Mouse (Mus musculus) fat pad, adult 2 months (tissue): ENCODE data around the gene Rfx5.
"Not testable (repeated sequence)": the region's sequence is repeated elsewhere in the genome, so short reads cannot be mapped to it uniquely, and the experiment has no call there.

ENCODE experiments used
- DNase-seq: peaks from one replicate; pipeline ENCODE4 v3.0.0-alpha.2; 2011; ENCODE audit warnings: low read depth, low spot score; ENCODE audit errors: extremely low read depth

Rfx5 gene

GRCm38 (mm10) chr3:94953764-94954616, at the start of gene Rfx5:
Gene Rfx5 (plus strand): TSS chr3:94954075.
- peak; percentile 92 for DNase-seq

DNA sequence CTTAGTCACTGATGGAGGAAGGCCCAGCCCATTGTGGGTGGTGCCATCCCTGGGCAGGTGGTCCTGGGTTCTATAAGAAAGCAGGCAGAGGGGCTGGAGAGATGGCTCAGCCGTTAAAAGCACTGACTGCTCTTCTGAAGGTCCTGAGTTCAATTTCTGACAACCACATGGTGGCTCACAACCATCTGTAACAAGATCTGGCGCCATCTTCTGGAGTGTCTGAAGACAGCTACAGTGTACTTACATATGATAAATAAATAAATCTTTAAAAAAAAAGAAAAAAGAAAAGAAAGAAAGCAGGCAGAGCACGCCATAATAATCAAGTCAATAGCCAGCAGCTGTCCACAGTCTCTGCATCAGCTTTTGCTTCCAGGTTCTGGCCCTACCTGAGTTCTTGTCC, 49.1 kb upstream of the Rfx5 start:
- not testable (repeated sequence) for DNase-seq

DNA sequence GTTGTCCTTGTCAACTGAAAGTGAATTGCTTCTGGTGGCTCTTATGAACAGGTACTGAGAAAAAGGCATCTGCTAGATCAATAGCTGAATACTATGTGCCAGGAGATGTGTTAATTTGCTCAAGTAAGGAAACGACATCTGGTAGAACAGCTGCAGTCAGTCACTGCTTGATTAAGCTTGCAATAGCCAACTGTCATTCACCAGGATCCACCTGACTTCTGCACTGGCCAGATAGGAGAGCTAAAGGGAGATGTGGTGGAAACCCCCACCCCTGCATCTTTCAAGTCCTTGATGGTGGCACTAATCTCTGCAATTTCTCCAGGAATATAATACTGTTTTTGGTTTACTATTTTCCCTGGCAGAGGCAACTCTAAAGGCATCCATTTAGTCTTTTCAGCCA, 47.4 kb upstream of the Rfx5 start:
- no peak for DNase-seq

- no peak for DNase-seq
These were observed 42.7 kb upstream of the Rfx5 start for GRCm38 (mm10) chr3:94911050-94911693.

- no peak for DNase-seq
These were observed 40.1 kb upstream of the Rfx5 start for GRCm38 (mm10) chr3:94913801-94914200.

- no peak for DNase-seq
These were observed 37.8 kb upstream of the Rfx5 start for GRCm38 (mm10) chr3:94915903-94916741.

- no peak for DNase-seq
These were observed 36.0 kb upstream of the Rfx5 start for GRCm38 (mm10) chr3:94917816-94918361.

DNA sequence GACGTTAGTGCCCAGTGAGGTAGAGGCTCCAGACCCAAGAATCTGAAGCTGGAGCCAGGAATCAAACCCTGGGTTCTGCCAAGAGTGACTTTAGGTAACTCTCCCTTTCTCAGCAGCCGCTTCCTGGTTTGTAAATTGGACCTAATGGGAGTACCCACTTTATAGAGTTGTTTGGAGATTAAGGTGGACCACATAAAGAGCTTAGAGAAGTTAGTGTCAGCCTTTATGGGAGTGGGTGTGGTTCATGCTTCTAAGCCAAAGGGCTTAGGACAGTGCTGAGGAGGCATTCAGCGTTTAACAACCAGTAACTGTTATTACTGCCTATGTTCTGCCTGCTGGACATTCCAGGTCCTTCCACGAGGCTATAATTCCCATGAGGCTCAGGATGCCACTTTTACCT, 35.0 kb upstream of the Rfx5 start:
- no peak for DNase-seq

DNA sequence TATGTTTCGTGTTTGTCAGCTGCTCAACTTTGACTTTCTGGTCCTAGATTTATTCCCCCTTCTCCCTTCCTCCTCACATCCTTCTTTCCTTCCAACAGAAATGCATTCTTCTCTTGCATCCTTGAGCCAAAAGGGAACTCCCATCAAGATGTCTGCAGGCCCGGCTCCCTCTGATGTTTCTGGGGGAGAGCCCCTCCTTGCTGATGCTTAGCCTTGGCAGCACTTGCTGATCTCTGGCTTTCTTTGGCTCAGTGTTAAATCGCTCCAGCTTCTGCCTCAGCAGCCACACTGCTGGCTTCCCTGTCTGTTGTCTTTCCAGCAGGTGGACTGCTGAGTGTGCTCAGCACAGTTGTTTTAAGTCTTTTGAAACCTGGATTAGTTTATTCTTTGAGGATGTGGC, 32.8 kb upstream of the Rfx5 start:
- no peak for DNase-seq

DNA sequence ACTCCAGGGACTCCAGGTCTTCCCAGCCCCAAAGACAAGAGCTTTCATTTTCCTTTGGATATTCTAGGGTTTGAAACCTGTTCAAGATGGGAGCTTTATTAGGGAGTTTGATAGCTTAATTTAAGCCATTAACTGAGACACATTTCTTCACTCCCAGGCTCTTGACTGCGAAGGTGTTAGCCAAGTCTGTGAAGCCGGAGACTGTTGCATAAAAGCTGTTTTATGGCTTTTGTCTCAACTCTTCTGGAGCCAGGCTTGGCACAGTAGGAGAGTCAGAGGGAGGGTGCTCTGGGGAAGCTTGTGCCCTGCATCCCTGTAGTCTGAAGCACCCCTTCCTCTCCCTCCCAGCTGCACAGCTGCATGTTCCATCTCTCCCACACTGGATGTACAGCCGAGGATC, 31.5 kb upstream of the Rfx5 start:
- DNase-seq, result no peak

DNA sequence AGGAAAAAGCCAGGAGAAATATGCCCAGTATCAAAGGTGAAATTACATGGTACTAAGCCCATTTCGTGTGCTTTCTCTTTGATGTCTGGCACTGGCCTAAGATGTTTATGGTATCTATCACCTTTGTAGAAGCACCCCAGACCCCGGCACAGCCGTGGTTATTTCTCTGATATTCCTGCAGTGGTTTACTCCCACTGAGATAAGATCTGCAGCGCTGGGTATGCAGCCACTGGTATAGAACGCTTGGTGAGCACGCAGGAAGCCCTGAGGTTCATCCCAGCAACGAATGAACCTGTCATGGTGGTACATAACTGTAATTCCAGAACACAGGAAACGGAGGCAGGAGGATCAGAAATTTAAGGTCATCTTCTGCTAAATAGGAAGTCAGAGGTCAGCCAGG, 29.2 kb upstream of the Rfx5 start:
- DNase-seq, result no peak

GRCm38 (mm10) chr3:94926301-94926736, 27.6 kb upstream of the Rfx5 start:
- not testable (repeated sequence) for DNase-seq

GRCm38 (mm10) chr3:94928979-94929378, 24.9 kb upstream of the Rfx5 start:
- DNase-seq, result not testable (repeated sequence)

DNA sequence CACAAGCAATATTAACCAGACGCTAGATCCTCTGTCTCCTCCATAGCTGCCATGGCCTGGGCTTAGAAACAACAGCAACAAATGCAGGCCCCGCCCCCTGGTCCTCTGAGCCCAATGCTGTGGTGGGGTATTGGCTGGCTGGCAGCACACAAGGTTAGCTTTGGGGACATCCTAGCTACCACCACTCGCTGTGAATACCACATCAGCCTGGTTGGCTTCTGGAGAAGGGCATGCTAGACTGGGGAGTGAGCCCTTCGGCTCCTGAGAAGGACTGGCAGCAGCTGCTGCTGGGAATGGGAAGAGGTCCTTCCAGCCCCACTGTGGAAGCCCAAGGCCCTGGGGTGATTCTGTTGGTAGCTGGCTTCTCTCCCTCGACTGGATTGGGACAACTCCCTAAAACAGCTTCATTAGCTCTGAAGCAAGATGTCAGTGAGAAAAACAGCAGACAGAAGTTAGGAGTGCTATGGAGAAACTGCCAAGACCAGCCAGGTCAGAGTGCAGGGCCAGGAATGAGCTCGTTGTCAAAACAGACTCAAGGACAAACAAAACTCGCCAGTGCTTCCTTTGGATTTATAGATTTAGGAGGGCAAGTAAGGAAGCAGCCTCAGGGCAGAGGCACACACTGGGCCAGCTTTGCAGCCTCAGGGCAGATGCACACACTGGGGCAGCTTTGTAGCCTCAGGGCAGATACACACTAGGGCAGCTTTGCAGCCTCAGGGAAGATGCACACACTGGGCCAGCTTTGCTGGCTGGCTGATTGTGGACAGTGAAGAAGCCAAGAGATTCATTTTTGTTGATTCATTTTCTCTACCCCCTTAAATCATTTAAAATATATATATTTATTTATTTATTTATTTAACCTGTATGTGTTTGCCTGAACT, 23.2 kb upstream of the Rfx5 start:
- not testable (repeated sequence) for DNase-seq

- not testable (repeated sequence) for DNase-seq
These were observed 22.3 kb upstream of the Rfx5 start for GRCm38 (mm10) chr3:94931427-94932082.

GRCm38 (mm10) chr3:94932279-94932678, 21.6 kb upstream of the Rfx5 start:
- not testable (repeated sequence) for DNase-seq

DNA sequence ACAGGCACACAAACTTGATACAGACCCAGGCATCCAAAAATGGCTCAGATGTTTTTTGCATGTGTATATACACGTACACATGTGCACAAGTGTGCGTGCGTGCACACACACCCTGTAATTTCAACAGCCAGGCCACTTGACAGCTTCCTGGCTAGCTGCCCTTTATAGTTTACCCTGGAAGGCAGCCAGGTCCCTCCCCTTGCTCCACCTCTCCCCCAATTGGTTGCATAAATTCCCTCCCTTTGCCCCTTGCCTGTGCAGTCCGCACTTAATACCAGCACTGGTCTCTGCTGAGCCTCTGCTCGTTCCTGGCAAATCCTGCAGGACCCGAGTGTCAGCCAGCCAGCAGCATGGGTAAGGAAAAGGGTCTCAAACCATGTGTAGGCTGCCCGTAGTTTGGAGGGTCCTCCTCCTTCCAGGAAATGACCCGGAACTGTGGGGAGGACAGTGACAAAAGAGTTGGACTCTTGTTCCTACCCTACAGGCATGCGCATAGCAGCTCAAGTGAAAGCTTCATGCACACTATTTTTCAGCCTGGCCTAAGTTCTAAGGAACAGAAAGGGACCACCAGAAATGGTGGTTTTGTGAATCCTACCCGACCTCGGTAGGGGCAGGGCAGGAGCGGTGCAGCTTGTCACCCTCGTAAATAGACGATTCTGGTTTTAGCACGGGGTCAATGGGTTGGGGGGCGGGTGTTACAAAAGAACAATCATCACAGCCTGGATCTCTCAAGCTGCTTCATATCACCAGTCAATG, 20.9 kb upstream of the Rfx5 start, which contains the start of gene Selenbp1:
Gene Selenbp1, plus strand, starts transcription at position 248 of the 756 bp plus-strand sequence.
- DNase-seq, result peak; percentile 25

GRCm38 (mm10) chr3:94933604-94934003, 20.3 kb upstream of the Rfx5 start:
- DNase-seq, result not testable (repeated sequence)

DNA sequence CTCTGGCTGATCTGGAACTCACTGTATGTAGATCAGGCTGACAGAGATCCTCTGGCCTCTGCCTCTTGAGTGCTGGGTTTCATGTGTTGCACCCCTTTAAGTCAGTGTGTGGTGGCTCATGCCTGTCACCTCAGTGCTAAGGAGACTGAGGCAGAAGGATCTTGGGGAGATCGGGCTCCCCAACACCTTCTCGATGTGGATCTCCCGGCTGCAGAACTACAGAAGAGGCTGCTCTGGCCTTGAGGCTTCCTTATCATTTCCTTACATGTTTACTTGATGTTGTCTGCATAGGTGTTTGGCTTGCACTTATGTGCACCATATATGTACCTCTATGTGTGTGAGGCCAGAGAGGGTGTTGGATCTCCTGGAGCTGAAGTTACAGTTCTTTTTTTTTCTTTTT, 19.3 kb upstream of the Rfx5 start:
- not testable (repeated sequence) for DNase-seq
